Mouse (Mus musculus) forebrain, embryonic 10.5 days (tissue): ENCODE measurements around the gene Apba3. TPM values are rescaled to one million over a fixed set of nuclear protein-coding genes. Genes with fewer than 3 reads are reported as not detected.
A peak's percentile ranks its signal among the peaks of the same experiment; 100 is the strongest.

Experiments
- DNase-seq: peaks from one replicate; pipeline ENCODE4 v3.0.0-alpha.2; 2017; ENCODE audit warnings: low spot score; ENCODE audit errors: extremely low spot score
- H3K27ac ChIP-seq: fragments of 300-500 bp; sonication (generic); 2 replicates; pipeline ENCODE4 v1.5.1; 2016; ENCODE audit warnings: mild to moderate bottlenecking
- H3K27me3 ChIP-seq: fragments of 300-500 bp; sonication (generic); 2 replicates; pipeline ENCODE4 v1.6.1; 2016; ENCODE audit warnings: mild to moderate bottlenecking; ENCODE audit not compliant: poor library complexity, severe bottlenecking
- H3K36me3 ChIP-seq: fragments of 300-500 bp; sonication (generic); replicated peaks from 2 replicates; pipeline ENCODE4 v1.6.1; 2016; ENCODE audit warnings: mild to moderate bottlenecking, moderate library complexity
- H3K4me1 ChIP-seq: fragments of 300-500 bp; sonication (generic); 2 replicates; pipeline ENCODE4 v1.6.1; 2016
- H3K4me3 ChIP-seq: fragments of 300-500 bp; sonication (generic); 2 replicates; pipeline ENCODE4 v1.5.1; 2016; ENCODE audit warnings: mild to moderate bottlenecking, moderate library complexity
- H3K9me3 ChIP-seq: fragments of 300-500 bp; sonication (generic); 2 replicates; pipeline ENCODE4 v1.6.1; 2016; ENCODE audit warnings: mild to moderate bottlenecking, moderate library complexity
- WGBS: fragments of 180-500 bp; shearing (Covaris S2); methylation state at CpG from one replicate; pipeline ENCODE4 v1.1.7; 2016; 5-methylcytosine and 5-hydroxymethylcytosine counted together
- polyA plus RNA-seq: library from polyadenylated mRNA; unstranded; fragments of >200 nt; fragmentation: Nextera tagmentation; extraction: Ambion mirVana; gene quantifications from 2 replicates; pipeline ENCODE4 v1.2.1, GENCODE M21; 2016

Gene Apba3
- polyA plus RNA-seq, 1 experiment from 2014 or later: 52.1 TPM

DNA sequence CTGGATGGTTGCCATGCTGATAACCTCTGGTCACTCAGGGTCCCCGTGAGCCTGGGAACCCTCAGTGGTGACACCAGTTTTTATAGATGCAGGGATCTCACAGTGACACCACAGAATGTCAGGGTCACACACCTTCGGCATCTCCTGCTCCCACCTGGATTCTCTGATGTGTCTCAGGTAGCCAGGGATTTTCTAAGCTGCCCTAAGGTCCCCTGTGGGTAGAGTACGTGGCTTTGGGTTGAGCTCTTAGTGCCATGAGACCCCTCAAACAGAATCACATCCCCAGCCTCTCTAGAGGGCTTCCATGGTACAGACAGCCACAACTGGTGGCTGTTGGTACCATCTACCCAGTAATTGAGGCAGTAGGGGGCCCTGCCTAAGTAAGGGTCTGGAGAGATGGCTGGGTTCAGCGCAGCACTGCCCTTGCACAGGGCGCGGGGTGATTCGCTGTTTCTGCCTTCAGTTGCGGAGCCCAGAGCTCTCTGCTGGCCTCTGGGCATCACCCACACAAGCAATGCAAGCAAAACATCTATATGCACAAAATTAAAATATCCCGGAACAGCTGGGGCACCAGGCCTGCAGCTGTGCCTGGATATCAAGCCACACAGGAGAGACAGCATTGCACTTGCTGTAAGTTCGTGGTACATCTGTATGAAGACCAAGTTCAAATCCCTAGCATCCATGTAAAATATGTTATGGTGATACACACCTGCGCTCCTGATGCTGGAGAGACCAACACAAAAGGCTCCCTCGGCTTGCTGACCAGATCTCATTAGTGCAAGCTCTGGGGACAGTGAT lies 30.1 kb upstream of the Apba3 start:
- no peaks in the 10 kb centered on the region for H3K9me3 ChIP-seq
- 88% methylated on average over 12 of the region's 12 CpGs for WGBS
- H3K36me3 ChIP-seq: no peaks in the 10 kb centered on the region
- H3K27me3 ChIP-seq: peaks cover 67% of the 10 kb centered on the region
- DNase-seq: no peak
- H3K4me3 ChIP-seq: no peak overlapping the region
- no peak overlapping the region for H3K27ac ChIP-seq
- H3K4me1 ChIP-seq: peaks cover 53% of the 10 kb centered on the region

DNA sequence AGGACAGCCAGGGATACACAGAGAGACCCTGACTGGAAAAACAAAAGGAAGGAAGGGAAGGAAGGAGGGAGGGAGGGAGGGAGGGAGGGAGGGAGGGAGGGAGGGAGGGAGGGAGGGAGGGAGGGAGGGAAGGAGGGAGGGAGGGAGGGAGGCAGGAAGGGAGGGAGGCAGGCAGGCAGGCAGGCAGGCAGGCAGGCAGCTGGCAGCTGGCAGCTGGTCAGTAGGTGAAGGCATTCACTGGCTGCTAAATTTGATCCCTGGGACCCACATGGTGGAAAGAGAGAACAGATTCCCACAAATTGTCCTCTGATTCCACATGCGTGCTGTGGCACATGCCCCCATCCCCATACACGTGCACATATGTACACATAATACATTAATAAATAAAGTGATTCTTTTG lies 28.1 kb upstream of the Apba3 start:
- Histone ChIP-seq H3K27me3 (peaks cover 74% of the 10 kb centered on the region), H3K4me3 (no peak overlapping the region), H3K9me3 (no peaks in the 10 kb centered on the region), H3K27ac (no peak overlapping the region), H3K36me3 (no peaks in the 10 kb centered on the region), H3K4me1 (peaks cover 39% of the 10 kb centered on the region)
- WGBS: 89% methylated on average over 2 of the region's 2 CpGs
- no peak for DNase-seq

DNA sequence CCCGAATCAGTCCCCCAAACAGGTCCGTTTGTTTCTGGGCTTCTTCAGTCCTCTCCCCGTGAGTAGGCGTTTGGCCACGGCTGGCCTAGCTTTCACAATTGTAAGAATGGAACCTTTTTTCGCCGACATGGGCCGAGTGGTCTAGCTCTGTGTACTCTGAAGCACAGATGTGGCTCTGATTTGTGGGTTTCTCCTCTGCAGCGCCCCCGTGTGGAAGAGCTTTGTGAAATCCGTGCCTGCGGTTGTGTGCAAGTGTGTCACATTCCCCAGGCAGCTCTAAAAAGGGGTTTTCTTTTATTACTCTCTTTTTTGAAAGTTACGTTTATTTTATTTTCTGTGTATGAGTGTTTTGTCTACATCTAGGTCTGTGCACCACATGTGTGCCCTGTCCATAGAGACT lies 25.9 kb upstream of the Apba3 start:
- H3K36me3 ChIP-seq: no peaks in the 10 kb centered on the region
- H3K4me1 ChIP-seq: peaks cover 49% of the 10 kb centered on the region
- no peaks in the 10 kb centered on the region for H3K9me3 ChIP-seq
- DNase-seq: peak; percentile 69
- no peak overlapping the region for H3K27ac ChIP-seq
- peaks cover 96% of the 10 kb centered on the region for H3K27me3 ChIP-seq
- 22% methylated on average over 13 of the region's 13 CpGs for WGBS
- H3K4me3 ChIP-seq: no peak overlapping the region

DNA sequence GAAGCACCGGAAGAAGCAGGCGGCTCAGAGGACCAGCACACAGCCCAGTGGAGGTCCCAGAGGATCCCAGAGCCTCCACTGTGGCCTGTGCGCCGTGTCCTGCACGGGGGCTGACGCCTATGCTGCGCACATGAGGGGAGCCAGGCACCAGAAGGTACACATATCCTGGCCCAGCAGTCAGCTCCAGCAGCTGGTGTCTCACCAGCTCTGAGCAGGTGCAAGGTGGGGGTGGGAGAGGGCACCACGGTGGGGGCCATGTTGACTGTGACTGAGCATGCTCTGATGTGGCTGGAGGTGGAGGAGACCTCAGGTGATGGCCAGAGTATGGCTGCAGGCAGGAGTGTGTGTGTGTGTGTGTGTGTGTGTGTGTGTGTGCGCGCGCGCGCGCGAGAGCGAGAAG lies 24.7 kb upstream of the Apba3 start:
- Histone ChIP-seq H3K9me3 (no peaks in the 10 kb centered on the region), H3K27ac (no peak overlapping the region), H3K4me1 (peaks cover 50% of the 10 kb centered on the region), H3K27me3 (peaks cover 96% of the 10 kb centered on the region), H3K36me3 (no peaks in the 10 kb centered on the region), H3K4me3 (no peak overlapping the region)
- no peak for DNase-seq
- 90% methylated on average over 16 of the region's 16 CpGs for WGBS

GRCm38 (mm10) chr10:81244146-81244545 lies 22.6 kb upstream of the Apba3 start:
- Histone ChIP-seq H3K4me3 (peak overlapping the region; percentile 10; the same call in 1 of the 2 replicates), H3K36me3 (no peaks in the 10 kb centered on the region), H3K4me1 (peaks cover 40% of the 10 kb centered on the region), H3K27ac (peak overlapping the region; percentile 76), H3K9me3 (no peaks in the 10 kb centered on the region), H3K27me3 (peaks cover 77% of the 10 kb centered on the region)
- no peak for DNase-seq
- 78% methylated on average over 4 of the region's 4 CpGs for WGBS

DNA sequence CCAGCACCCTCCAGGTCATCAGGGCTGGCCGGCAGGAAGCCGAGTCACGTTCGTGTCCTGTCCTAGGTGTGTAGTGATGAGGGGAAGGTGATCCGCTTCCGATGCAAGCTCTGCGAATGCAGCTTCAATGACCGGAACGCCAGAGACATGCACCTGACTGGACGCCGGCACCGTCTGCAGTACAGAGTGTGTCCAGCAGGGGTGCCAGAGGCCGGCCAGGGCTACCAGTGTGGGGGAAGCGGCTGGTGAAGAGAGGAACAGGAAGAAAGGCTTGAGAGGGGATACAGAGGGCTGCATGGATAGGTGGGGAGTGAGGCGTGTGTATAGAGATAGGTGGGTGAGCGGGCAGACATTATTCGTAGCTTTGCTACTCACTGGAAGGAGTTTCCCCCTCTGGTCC lies 22.2 kb upstream of the Apba3 start:
- WGBS: 10% methylated on average over 17 of the region's 17 CpGs
- Histone ChIP-seq H3K4me1 (peaks cover 40% of the 10 kb centered on the region), H3K9me3 (no peaks in the 10 kb centered on the region), H3K27me3 (peaks cover 73% of the 10 kb centered on the region), H3K27ac (peak overlapping the region; percentile 76), H3K4me3 (peak overlapping the region; percentile 10; the same call in 1 of the 2 replicates), H3K36me3 (no peaks in the 10 kb centered on the region)
- DNase-seq: peak; percentile 83

DNA sequence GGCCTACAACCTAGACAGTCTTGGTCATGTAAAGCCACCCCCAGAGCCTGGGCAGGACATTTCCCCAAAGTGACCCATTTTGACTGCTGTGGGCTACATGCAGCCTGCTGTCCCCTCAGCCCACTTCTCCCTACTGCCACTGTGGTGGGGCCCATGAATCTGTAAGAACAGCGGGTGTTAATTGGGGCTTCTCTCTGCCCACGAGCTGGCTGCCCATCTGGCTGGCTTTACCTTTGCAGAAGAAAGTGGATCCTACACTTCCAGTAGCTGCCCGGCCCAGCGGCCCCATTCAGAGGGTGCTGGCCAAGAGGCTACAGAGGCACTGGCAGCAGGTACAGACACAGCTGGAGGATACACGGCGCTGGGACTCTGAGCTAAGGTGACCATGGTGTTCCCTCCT lies 21.6 kb upstream of the Apba3 start:
- peaks cover 40% of the 10 kb centered on the region for H3K4me1 ChIP-seq
- peaks cover 67% of the 10 kb centered on the region for H3K27me3 ChIP-seq
- H3K4me3 ChIP-seq: no peak overlapping the region
- H3K27ac ChIP-seq: peak overlapping the region; percentile 76
- H3K9me3 ChIP-seq: no peaks in the 10 kb centered on the region
- DNase-seq: no peak
- no peaks in the 10 kb centered on the region for H3K36me3 ChIP-seq
- WGBS: 93% methylated on average over 6 of the region's 6 CpGs

DNA sequence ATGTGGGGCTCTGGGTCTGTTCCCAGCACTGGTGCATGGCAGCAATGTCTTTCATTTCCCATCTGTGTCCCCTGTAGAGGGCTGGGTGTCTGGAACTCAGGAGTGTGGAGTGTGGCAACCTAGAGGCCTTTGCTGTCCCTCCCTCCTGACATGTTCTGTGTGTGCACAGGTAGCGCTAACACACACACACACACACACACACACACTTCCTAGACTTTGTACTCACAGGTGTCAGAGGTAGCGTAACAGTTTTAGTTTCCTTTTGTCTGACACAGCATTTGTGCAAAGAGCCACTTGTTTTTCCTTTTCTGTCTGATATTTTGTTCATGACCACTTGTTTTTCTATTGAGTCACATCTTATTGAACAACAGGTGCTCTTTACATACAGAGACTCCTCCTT lies 19.0 kb upstream of the Apba3 start:
- Histone ChIP-seq H3K9me3 (no peaks in the 10 kb centered on the region), H3K27ac (no peak overlapping the region), H3K4me3 (no peak overlapping the region), H3K27me3 (peaks cover 68% of the 10 kb centered on the region), H3K36me3 (no peaks in the 10 kb centered on the region), H3K4me1 (peaks cover 49% of the 10 kb centered on the region)
- no peak for DNase-seq
- WGBS: 91% methylated on average over 2 of the region's 2 CpGs

GRCm38 (mm10) chr10:81249442-81249841 lies 17.3 kb upstream of the Apba3 start:
- no peak for DNase-seq
- WGBS: 87% methylated on average over 8 of the region's 8 CpGs
- H3K4me1 ChIP-seq: peaks cover 50% of the 10 kb centered on the region
- no peak overlapping the region for H3K4me3 ChIP-seq
- H3K27me3 ChIP-seq: peaks cover 69% of the 10 kb centered on the region
- H3K27ac ChIP-seq: no peak overlapping the region
- H3K36me3 ChIP-seq: no peaks in the 10 kb centered on the region
- no peaks in the 10 kb centered on the region for H3K9me3 ChIP-seq

DNA sequence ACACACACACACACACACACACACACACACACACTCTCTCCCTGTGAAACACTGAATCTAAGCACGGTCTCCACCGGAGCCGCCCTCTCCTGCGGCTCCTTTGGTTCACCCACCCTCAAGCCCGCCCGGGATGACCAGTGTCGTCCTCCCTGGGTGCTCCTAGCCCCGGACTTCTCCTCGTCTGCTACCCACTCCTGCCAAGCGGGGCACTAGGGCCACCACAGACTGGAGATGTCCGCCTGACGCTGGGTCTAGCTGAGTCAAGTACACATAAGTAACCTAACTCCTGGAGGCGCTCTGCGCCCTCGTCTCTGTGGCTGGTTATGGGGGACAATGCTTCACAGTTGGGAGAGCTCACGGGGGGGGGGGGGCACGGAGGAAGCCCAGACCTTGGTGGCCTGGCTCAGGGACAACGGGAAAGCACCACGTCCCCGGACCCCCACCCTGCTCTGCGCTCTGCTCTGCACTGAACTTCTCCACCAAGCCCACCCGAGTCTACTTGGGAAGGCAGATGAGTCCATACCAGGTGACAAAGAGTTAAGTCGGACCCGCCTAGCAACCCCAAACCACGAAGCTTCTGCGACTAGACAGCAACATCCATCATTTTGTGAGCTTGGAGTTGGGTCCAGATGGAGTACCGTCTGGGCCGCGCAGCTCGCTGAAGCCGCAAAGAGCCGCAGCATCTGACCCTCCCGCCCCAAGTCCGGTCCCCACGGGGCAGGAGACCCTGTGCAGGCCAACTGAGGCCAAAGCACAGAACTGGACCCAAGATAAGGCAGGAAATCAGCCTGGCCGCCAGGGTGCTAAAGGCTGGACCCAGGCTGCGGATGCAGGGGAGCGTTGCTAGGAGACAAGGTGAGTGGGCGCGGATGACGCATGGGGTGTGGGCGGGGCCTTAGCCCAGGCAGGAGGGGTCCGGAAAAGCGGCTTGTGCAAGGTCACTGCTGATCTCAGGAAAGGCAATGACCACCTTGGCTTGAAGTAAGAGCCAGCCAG lies 14.0 kb upstream of the Apba3 start, which contains the start of gene Matk:
TSS of gene Matk (plus strand) at position 512 of the 996 bp plus-strand sequence.
- WGBS: 8% methylated on average over 44 of the region's 44 CpGs
- peak within 1 kb of the TSS; percentile 34 for H3K4me3 ChIP-seq

DNA sequence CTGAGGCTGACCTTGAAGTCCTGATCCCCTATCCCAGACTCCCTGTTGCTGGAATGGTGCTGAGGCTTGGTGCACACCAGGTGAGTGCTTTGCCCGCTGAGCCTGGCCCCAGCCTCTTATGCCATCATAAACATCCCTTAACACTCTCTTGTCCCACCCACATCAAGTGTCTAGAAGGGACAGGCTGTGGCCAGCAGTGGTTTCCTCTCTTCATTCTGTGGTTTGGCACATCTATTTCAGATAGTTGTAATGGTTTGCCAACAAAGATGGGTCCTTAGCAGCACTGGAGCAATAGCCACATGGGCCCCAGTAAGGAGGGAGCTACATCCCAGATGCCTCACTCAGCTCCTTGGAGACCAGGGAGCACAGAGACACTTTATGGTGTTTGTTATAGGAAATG lies 11.9 kb upstream of the Apba3 start:
- H3K9me3 ChIP-seq: no peaks in the 10 kb centered on the region
- no peak overlapping the region for H3K27ac ChIP-seq
- H3K4me3 ChIP-seq: no peak overlapping the region
- H3K27me3 ChIP-seq: peaks cover 93% of the 10 kb centered on the region
- H3K4me1 ChIP-seq: peaks cover 48% of the 10 kb centered on the region
- WGBS: 61% methylated on average over 1 of the region's 1 CpGs
- DNase-seq: no peak
- H3K36me3 ChIP-seq: no peaks in the 10 kb centered on the region

More for the DNA sequence above, 14.0 kb upstream of the Apba3 start, which contains the start of gene Matk:
- no peaks in the 10 kb centered on the region for H3K9me3 ChIP-seq
- H3K27me3 ChIP-seq: peaks cover 72% of the 10 kb centered on the region
- peaks cover 42% of the 10 kb centered on the region for H3K4me1 ChIP-seq
- H3K27ac ChIP-seq: peak within 1 kb of the TSS; percentile 7; the same call in 1 of the 2 replicates
- peak; percentile 67 for DNase-seq
- H3K36me3 ChIP-seq: no peaks in the 10 kb centered on the region

- Histone ChIP-seq H3K27ac (peak overlapping the region; percentile 69), H3K4me3 (peak overlapping the region; percentile 60), H3K4me1 (peaks cover 38% of the 10 kb centered on the region), H3K27me3 (peaks cover 84% of the 10 kb centered on the region), H3K36me3 (peaks cover 23% of the 10 kb centered on the region), H3K9me3 (peaks cover 6% of the 10 kb centered on the region; the same call in 1 of the 2 replicates)
- peak; percentile 46 for DNase-seq
- WGBS: 2% methylated on average over 62 of the region's 62 CpGs
Measured at GRCm38 (mm10) chr10:81257158-81258039, 9.4 kb upstream of the Apba3 start.
